Mouse (Mus musculus) intestine, embryonic 14.5 days (tissue): ENCODE results near the gene Akna. TPM values are rescaled to one million over a fixed set of nuclear protein-coding genes. Genes with fewer than 3 reads are reported as not detected.

ENCODE experiments used
- ATAC-seq: fragments of 200-750 bp; cut with Nextera tagmentation; replicated peaks from 2 replicates; pipeline ENCODE4 v1.8.0; 2017; ENCODE audit warnings: low read depth, moderate number of reproducible peaks, moderate TSS enrichment, moderate library complexity; ENCODE audit not compliant: low FRiP score, low TSS enrichment
- DNase-seq: peaks from one replicate; pipeline ENCODE4 v3.0.0-alpha.2; 2018; ENCODE audit warnings: low spot score
- H3K27ac ChIP-seq: fragments of 300-500 bp; sonication (generic); 2 replicates; pipeline ENCODE4 v1.5.1; 2014; ENCODE audit warnings: low read depth, mild to moderate bottlenecking, control low read depth
- H3K27me3 ChIP-seq: fragments of 300-500 bp; sonication (generic); replicated peaks from 2 replicates; pipeline ENCODE4 v1.6.1; 2014; ENCODE audit warnings: low read length, control low read depth; ENCODE audit not compliant: control insufficient read depth, insufficient read depth
- H3K36me3 ChIP-seq: fragments of 300-500 bp; sonication (generic); 2 replicates; pipeline ENCODE4 v1.6.1; 2014; ENCODE audit warnings: low read length, control low read depth; ENCODE audit not compliant: control insufficient read depth, insufficient read depth
- H3K4me1 ChIP-seq: fragments of 300-500 bp; sonication (generic); replicated peaks from 2 replicates; pipeline ENCODE4 v1.6.1; 2014; ENCODE audit warnings: low read length, control low read depth, mixed read lengths; ENCODE audit not compliant: control insufficient read depth, insufficient read depth
- H3K4me2 ChIP-seq: fragments of 300-500 bp; sonication (generic); 2 replicates; pipeline ENCODE4 v1.6.1; 2014; ENCODE audit warnings: low read length
- H3K4me3 ChIP-seq: fragments of 300-500 bp; sonication (generic); 2 replicates; pipeline ENCODE4 v1.5.1; 2014; ENCODE audit warnings: low read depth, low read length, control low read depth, mixed read lengths
- H3K9ac ChIP-seq: fragments of 300-500 bp; sonication (generic); 2 replicates; pipeline ENCODE4 v1.6.1; 2014; ENCODE audit warnings: mild to moderate bottlenecking, low read length
- H3K9me3 ChIP-seq: fragments of 300-500 bp; sonication (generic); 2 replicates; pipeline ENCODE4 v1.6.1; 2016; ENCODE audit warnings: low read length, control low read depth; ENCODE audit not compliant: control insufficient read depth
- WGBS: fragments of 180-500 bp; shearing (Covaris S2); extraction: QIAGEN DNeasy Blood & Tissue Kit; methylation state at CpG from one replicate; pipeline ENCODE4 v1.1.7; 2014; 5-methylcytosine and 5-hydroxymethylcytosine counted together
- polyA plus RNA-seq: library from polyadenylated mRNA; unstranded; fragments of >200 nt; fragmentation: Nextera tagmentation; extraction: Ambion mirVana; gene quantifications from 2 replicates; pipeline ENCODE4 v1.2.1, GENCODE M21; 2014

Akna gene
- polyA plus RNA-seq, 1 experiment from 2014 or later = 6.8 TPM

DNA sequence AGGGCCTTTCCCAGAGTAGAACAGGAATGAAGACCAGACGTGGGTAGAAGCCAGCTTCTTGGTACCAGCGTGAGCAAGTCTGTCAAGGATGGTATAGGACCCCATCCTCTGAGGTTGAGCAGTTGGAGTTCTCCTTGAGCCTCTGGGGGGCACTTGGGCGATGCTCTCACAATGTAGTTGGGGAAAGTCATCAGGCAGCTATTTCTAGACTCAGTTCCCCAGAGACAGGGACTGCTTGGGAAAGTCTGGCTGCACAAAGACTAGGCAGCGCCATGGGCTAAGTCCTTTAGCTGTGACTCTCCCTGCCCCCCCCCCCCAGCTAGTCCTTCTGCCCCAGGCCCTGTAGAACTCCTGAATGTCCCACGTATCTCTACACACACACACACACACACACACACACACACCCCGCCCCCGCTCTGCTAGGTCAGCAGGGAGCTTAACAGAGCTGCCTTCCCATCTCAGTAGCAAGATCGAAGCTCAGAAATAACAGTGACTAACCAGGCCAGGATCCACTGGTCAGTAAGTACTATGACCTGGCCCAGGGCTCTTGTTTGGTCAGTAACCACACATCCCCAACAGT is 3.4 kb downstream of the Akna start:
- no peak overlapping the region for H3K4me3 ChIP-seq
- H3K27ac ChIP-seq = peak overlapping the region; percentile 18; the same call in 1 of the 2 replicates
- ATAC-seq (no peak), DNase-seq (no peak)
- H3K9ac ChIP-seq = no peak overlapping the region
- WGBS = 65% methylated on average over 8 of the region's 8 CpGs
- no peaks in the 10 kb centered on the region for H3K27me3 ChIP-seq
- H3K4me1 ChIP-seq = peaks cover 46% of the 10 kb centered on the region
- H3K9me3 ChIP-seq = no peaks in the 10 kb centered on the region
- peaks cover 15% of the 10 kb centered on the region for H3K36me3 ChIP-seq
- no peak overlapping the region for H3K4me2 ChIP-seq

GRCm38 (mm10) chr4:63398854-63399609 is 4.1 kb downstream of the Akna start:
- Histone ChIP-seq H3K36me3 (peaks cover 23% of the 10 kb centered on the region), H3K27ac (peak overlapping the region; percentile 18; the same call in 1 of the 2 replicates), H3K9me3 (no peaks in the 10 kb centered on the region), H3K9ac (no peak overlapping the region), H3K27me3 (no peaks in the 10 kb centered on the region), H3K4me1 (peaks cover 39% of the 10 kb centered on the region), H3K4me2 (no peak overlapping the region), H3K4me3 (no peak overlapping the region)
- ATAC-seq = no peak
- whole genome bisulfite sequencing = 55% methylated on average over 11 of the region's 11 CpGs
- no peak for DNase-seq

- WGBS = 84% methylated on average over 10 of the region's 10 CpGs
- no peak for ATAC-seq
- Histone ChIP-seq H3K36me3 (peaks cover 26% of the 10 kb centered on the region), H3K9ac (no peak overlapping the region), H3K4me3 (no peak overlapping the region), H3K9me3 (no peaks in the 10 kb centered on the region), H3K4me1 (peaks cover 30% of the 10 kb centered on the region; the same call in 1 of the 2 replicates), H3K27me3 (no peaks in the 10 kb centered on the region), H3K27ac (no peak overlapping the region), H3K4me2 (no peak overlapping the region)
- no peak for DNase-seq
Observed at GRCm38 (mm10) chr4:63397981-63398537, 5.1 kb downstream of the Akna start.

- WGBS = 73% methylated on average over 6 of the region's 6 CpGs
- Histone ChIP-seq H3K4me2 (no peak overlapping the region), H3K4me1 (no peaks in the 10 kb centered on the region), H3K9me3 (no peaks in the 10 kb centered on the region), H3K27me3 (no peaks in the 10 kb centered on the region), H3K27ac (no peak overlapping the region), H3K9ac (no peak overlapping the region), H3K4me3 (no peak overlapping the region), H3K36me3 (peaks cover 43% of the 10 kb centered on the region)
- ATAC-seq (0 out of 2 replicates have a peak, but pooled peaks have one; percentile 29), DNase-seq (no peak)
Observed at GRCm38 (mm10) chr4:63391322-63391721, 11.8 kb downstream of the Akna start.

- H3K27ac ChIP-seq = no peak overlapping the region
- H3K27me3 ChIP-seq = no peaks in the 10 kb centered on the region
- H3K4me2 ChIP-seq = no peak overlapping the region
- no peaks in the 10 kb centered on the region for H3K4me1 ChIP-seq
- DNase-seq (no peak), ATAC-seq (no peak)
- H3K9me3 ChIP-seq = no peaks in the 10 kb centered on the region
- H3K36me3 ChIP-seq = peaks cover 35% of the 10 kb centered on the region
- 70% methylated on average over 11 of the region's 11 CpGs for WGBS
- no peak overlapping the region for H3K4me3 ChIP-seq
- no peak overlapping the region for H3K9ac ChIP-seq
Observed at GRCm38 (mm10) chr4:63389887-63390528, 13.1 kb downstream of the Akna start.

DNA sequence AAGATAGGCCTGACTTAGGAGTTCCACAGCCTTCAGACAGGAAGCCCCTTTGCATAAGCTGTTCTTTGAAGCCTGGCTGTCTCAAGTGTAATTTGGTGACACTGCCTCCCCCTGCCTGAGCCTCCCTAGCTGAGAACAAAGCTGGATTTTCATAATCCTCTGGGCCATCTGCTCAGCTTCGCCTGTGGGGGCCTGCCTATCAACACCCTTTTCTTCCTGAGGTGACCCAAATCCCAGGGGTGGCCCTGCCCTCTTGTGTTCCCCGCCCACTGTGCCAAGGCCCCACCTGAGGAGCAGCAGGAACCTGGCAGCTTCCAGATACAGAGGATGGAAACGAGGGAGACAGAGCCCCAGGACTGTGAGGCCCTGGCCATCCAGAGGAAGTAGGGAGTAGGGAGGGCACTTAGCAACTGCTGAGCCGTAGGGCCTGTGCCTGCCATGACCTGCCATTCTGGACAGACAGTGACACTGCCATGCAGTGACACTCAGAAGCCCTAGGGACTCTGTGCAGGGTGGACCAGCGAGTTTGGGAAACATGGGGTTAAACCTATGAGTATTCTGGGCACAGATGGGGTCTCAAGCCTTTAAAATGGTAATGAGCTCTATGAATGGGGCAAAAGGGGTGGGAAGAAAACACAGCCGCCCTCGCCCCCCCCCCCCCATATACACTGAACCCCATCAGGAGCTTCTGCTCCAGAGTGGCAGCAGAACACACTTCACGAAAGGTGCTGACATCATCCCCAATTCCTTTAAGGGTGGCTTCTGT is 13.8 kb downstream of the Akna start:
- Histone ChIP-seq H3K9me3 (no peaks in the 10 kb centered on the region), H3K4me3 (no peak overlapping the region), H3K4me1 (no peaks in the 10 kb centered on the region), H3K4me2 (no peak overlapping the region), H3K27me3 (no peaks in the 10 kb centered on the region), H3K9ac (no peak overlapping the region), H3K36me3 (peaks cover 35% of the 10 kb centered on the region; the same call in 1 of the 2 replicates), H3K27ac (no peak overlapping the region)
- WGBS = 53% methylated on average over 8 of the region's 8 CpGs
- ATAC-seq = no peak
- DNase-seq = no peak

DNA sequence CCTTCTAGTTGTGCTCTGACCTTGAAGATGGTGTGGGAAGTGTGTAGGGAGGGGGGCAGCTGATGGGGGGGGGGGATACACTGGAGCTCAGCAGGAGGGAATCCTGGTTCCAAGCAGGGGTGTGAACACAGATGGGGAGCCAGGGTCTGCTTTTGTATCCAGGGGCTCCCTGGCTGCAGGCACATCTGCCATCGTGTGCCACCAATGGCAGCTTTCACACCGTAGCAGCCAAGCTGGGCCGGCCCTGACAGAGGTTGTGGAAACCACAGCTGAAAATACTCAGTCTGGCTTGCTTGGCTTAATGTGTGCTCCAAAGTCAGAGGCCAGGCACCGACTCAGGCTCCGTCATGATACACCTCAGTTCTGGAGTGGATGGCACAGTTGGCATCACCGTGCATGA is 15.1 kb downstream of the Akna start:
- DNase-seq (no peak), ATAC-seq (no peak)
- Histone ChIP-seq H3K4me2 (no peak overlapping the region), H3K36me3 (peaks cover 41% of the 10 kb centered on the region), H3K27me3 (no peaks in the 10 kb centered on the region), H3K9me3 (no peaks in the 10 kb centered on the region), H3K4me1 (no peaks in the 10 kb centered on the region), H3K27ac (no peak overlapping the region), H3K4me3 (no peak overlapping the region), H3K9ac (no peak overlapping the region)
- WGBS = 79% methylated on average over 6 of the region's 6 CpGs

DNA sequence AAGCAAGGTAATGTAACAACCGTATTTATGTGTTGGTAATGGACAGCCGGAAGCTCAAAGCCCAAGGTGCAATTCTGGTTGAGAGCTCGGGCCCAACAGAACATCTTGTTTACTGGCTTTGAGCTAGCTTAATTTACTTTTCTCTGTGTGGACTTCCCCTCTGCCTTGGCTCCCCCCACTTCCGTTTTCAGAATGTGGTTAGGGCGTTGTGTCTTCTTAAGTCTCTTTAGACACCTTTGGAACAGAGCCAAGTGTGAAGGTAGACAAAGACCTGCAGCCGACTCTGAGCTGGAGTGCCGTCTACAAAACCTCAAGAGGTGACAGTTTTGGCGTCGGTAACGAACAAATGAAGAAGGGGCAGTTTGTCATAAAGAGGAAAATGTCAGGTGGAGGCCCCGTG is 17.4 kb downstream of the Akna start:
- Histone ChIP-seq H3K27ac (no peak overlapping the region), H3K4me2 (no peak overlapping the region), H3K4me1 (no peaks in the 10 kb centered on the region), H3K36me3 (peaks cover 55% of the 10 kb centered on the region), H3K4me3 (no peak overlapping the region), H3K27me3 (no peaks in the 10 kb centered on the region), H3K9me3 (no peaks in the 10 kb centered on the region), H3K9ac (no peak overlapping the region)
- ATAC-seq = no peak
- 78% methylated on average over 11 of the region's 11 CpGs for WGBS
- no peak for DNase-seq
